Mouse (Mus musculus) midbrain, embryonic 10.5 days (tissue): ENCODE data around the gene Fam124a. TPM values are rescaled to one million over a fixed set of nuclear protein-coding genes. Genes with fewer than 3 reads are reported as not detected.
A peak's percentile ranks its signal among the peaks of the same experiment; 100 is the strongest.
"Not testable (repeated sequence)": the region's sequence is repeated elsewhere in the genome, so short reads cannot be mapped to it uniquely, and the experiment has no call there.

Experiments
- DNase-seq: peaks from one replicate; pipeline ENCODE4 v3.0.0-alpha.2; 2017; ENCODE audit warnings: low spot score
- H3K27ac ChIP-seq: fragments of 300-500 bp; sonication (generic); replicated peaks from 2 replicates; pipeline ENCODE4 v1.5.1; 2016; ENCODE audit warnings: mild to moderate bottlenecking
- H3K27me3 ChIP-seq: fragments of 300-500 bp; sonication (generic); 2 replicates; pipeline ENCODE4 v1.6.1; 2016; ENCODE audit warnings: low read depth, mild to moderate bottlenecking; ENCODE audit not compliant: poor library complexity, severe bottlenecking
- H3K36me3 ChIP-seq: fragments of 300-500 bp; sonication (generic); 2 replicates; pipeline ENCODE4 v1.6.1; 2016; ENCODE audit warnings: mild to moderate bottlenecking, moderate library complexity
- H3K4me1 ChIP-seq: fragments of 300-500 bp; sonication (generic); 2 replicates; pipeline ENCODE4 v1.6.1; 2016
- H3K4me3 ChIP-seq: fragments of 300-500 bp; sonication (generic); 2 replicates; pipeline ENCODE4 v1.5.1; 2016; ENCODE audit warnings: mild to moderate bottlenecking, moderate library complexity
- H3K9me3 ChIP-seq: fragments of 300-500 bp; sonication (generic); replicated peaks from 2 replicates; pipeline ENCODE4 v1.6.1; 2016; ENCODE audit warnings: mild to moderate bottlenecking
- WGBS: fragments of 180-500 bp; shearing (Covaris S2); methylation state at CpG from one replicate; pipeline ENCODE4 v1.1.7; 2016; 5-methylcytosine and 5-hydroxymethylcytosine counted together
- polyA plus RNA-seq: library from polyadenylated mRNA; unstranded; fragments of >200 nt; fragmentation: Nextera tagmentation; extraction: Ambion mirVana; gene quantifications from 2 replicates; pipeline ENCODE4 v1.2.1, GENCODE M21; 2016

Gene Fam124a
- polyA plus RNA-seq, 1 experiment from 2014 or later, result 3.6 TPM

- Histone ChIP-seq H3K4me3 (no peak overlapping the region), H3K9me3 (no peaks in the 10 kb centered on the region), H3K27me3 (no peaks in the 10 kb centered on the region), H3K27ac (no peak overlapping the region), H3K4me1 (peaks cover 13% of the 10 kb centered on the region), H3K36me3 (no peaks in the 10 kb centered on the region)
- no peak for DNase-seq
- 72% methylated on average over 4 of the region's 4 CpGs for WGBS
These were observed 84.9 kb downstream of the Fam124a start for GRCm38 (mm10) chr14:62640396-62640795.

GRCm38 (mm10) chr14:62642368-62642767, 86.8 kb downstream of the Fam124a start:
- DNase-seq, H3K27ac ChIP-seq, H3K4me3 ChIP-seq, H3K27me3 ChIP-seq, H3K9me3 ChIP-seq, H3K36me3 ChIP-seq: not testable (repeated sequence)
- peaks cover 10% of the 10 kb centered on the region for H3K4me1 ChIP-seq
- 91% methylated on average over 6 of the region's 7 CpGs for WGBS

GRCm38 (mm10) chr14:62648405-62648804, 92.9 kb downstream of the Fam124a start:
- Histone ChIP-seq H3K4me1 (no peaks in the 10 kb centered on the region), H3K27ac (no peak overlapping the region), H3K4me3 (no peak overlapping the region), H3K27me3 (no peaks in the 10 kb centered on the region), H3K9me3 (0 out of 2 replicates have a peak, but pooled peaks cover 2% of the 10 kb centered on the region), H3K36me3 (no peaks in the 10 kb centered on the region)
- WGBS, result 88% methylated on average over 6 of the region's 6 CpGs
- DNase-seq, result no peak

GRCm38 (mm10) chr14:62650376-62650775, 94.8 kb downstream of the Fam124a start:
- Histone ChIP-seq H3K9me3 (0 out of 2 replicates have a peak, but pooled peaks cover 2% of the 10 kb centered on the region), H3K27ac (no peak overlapping the region), H3K4me3 (no peak overlapping the region), H3K36me3 (no peaks in the 10 kb centered on the region), H3K27me3 (no peaks in the 10 kb centered on the region), H3K4me1 (no peaks in the 10 kb centered on the region)
- no peak for DNase-seq
- 55% methylated on average over 3 of the region's 3 CpGs for WGBS

- Histone ChIP-seq H3K27me3 (no peaks in the 10 kb centered on the region), H3K4me3 (no peak overlapping the region), H3K27ac (no peak overlapping the region), H3K4me1 (no peaks in the 10 kb centered on the region), H3K36me3 (no peaks in the 10 kb centered on the region), H3K9me3 (0 out of 2 replicates have a peak, but pooled peaks cover 2% of the 10 kb centered on the region)
- peak; percentile 4 for DNase-seq
- WGBS, result 92% methylated on average over 3 of the region's 3 CpGs
These were observed 96.2 kb downstream of the Fam124a start for GRCm38 (mm10) chr14:62651771-62652170.

- no peaks in the 10 kb centered on the region for H3K36me3 ChIP-seq
- H3K9me3 ChIP-seq, result no peaks in the 10 kb centered on the region
- H3K27ac ChIP-seq, result no peak overlapping the region
- no peaks in the 10 kb centered on the region for H3K4me1 ChIP-seq
- DNase-seq, result no peak
- H3K27me3 ChIP-seq, result no peaks in the 10 kb centered on the region
- no peak overlapping the region for H3K4me3 ChIP-seq
- WGBS, result 85% methylated on average over 7 of the region's 7 CpGs
These were observed 100.5 kb downstream of the Fam124a start for GRCm38 (mm10) chr14:62655996-62656395.

GRCm38 (mm10) chr14:62657469-62657868, 101.9 kb downstream of the Fam124a start:
- DNase-seq, result no peak
- no peak overlapping the region for H3K27ac ChIP-seq
- H3K4me3 ChIP-seq, result no peak overlapping the region
- no peaks in the 10 kb centered on the region for H3K36me3 ChIP-seq
- H3K27me3 ChIP-seq, result no peaks in the 10 kb centered on the region
- H3K9me3 ChIP-seq, result no peaks in the 10 kb centered on the region
- WGBS, result 86% methylated on average over 3 of the region's 3 CpGs
- no peaks in the 10 kb centered on the region for H3K4me1 ChIP-seq

Other genes with a start within 250 kb of the Fam124a start
- 0.25 and 0.53 TPM in 2 replicates for gene Gucy1b2, start 99.4 kb upstream of the Fam124a start, polyA plus RNA-seq
- 0.10 and 0.16 TPM in 2 replicates for gene Gm4131, start 11.2 kb downstream of the Fam124a start, polyA plus RNA-seq
- gene Serpine3, start 107.9 kb downstream of the Fam124a start, polyA plus RNA-seq, result not detected in 2 replicates
- 17.5 and 22.6 TPM in 2 replicates for gene Ints6, start 205.4 kb downstream of the Fam124a start, polyA plus RNA-seq